Mouse (Mus musculus) adrenal gland, adult 2 months (tissue): ENCODE results near the gene Slc1a6. TPM values are rescaled to one million over a fixed set of nuclear protein-coding genes. Genes with fewer than 3 reads are reported as not detected.
A peak's percentile ranks its signal among the peaks of the same experiment; 100 is the strongest.
"Not testable (repeated sequence)": the region's sequence is repeated elsewhere in the genome, so short reads cannot be mapped to it uniquely, and the experiment has no call there.

Source experiments
- DNase-seq: peaks from one replicate; pipeline ENCODE4 v3.0.0; 2021
- long read RNA-seq: library from polyadenylated mRNA; stranded (forward); transcript quantifications from one replicate; pipeline ENCODE4 v2.0.0, GENCODE M21; 2021
- polyA plus RNA-seq: library from polyadenylated mRNA; depleted of rRNA; stranded (reverse); fragments of >200 nt; gene quantifications from 2 replicates; pipeline ENCODE4 v1.2.3, GENCODE M21; 2012; rRNA removed
- total RNA-seq, 2 experiments: library from RNA; stranded (reverse); gene quantifications; 2 replicates each; pipeline ENCODE4 v1.2.3; 2021

The Slc1a6 gene
- total RNA-seq (under 1 TPM in 1 of 2 experiments, not detected in 1; 0.21 TPM), polyA plus RNA-seq (0.04 and 0.57 TPM in 2 replicates)
- long read RNA-seq = 0 reads

GRCm38 (mm10) chr10:78779981-78780651 lies at the start of gene Slc1a6:
Gene Slc1a6, plus strand, starts transcription at chr10:78780496.
- peak; percentile 59 for DNase-seq

- DNase-seq = no peak
Measured at GRCm38 (mm10) chr10:78739821-78740220, 40.5 kb upstream of the Slc1a6 start.

- DNase-seq = no peak
Measured at GRCm38 (mm10) chr10:78743721-78744120, 36.6 kb upstream of the Slc1a6 start.

- DNase-seq = no peak
Measured at GRCm38 (mm10) chr10:78745453-78746232, 34.7 kb upstream of the Slc1a6 start.

GRCm38 (mm10) chr10:78747035-78747721 lies 33.1 kb upstream of the Slc1a6 start:
- peak; percentile 24 for DNase-seq

- no peak for DNase-seq
Measured at GRCm38 (mm10) chr10:78748161-78748560, 32.1 kb upstream of the Slc1a6 start.

- DNase-seq = no peak
Measured at GRCm38 (mm10) chr10:78748946-78749345, 31.4 kb upstream of the Slc1a6 start.

- peak; percentile 71 for DNase-seq
Measured at GRCm38 (mm10) chr10:78752452-78753191, 27.7 kb upstream of the Slc1a6 start, which contains the start of gene Ccdc105. Gene Ccdc105, minus strand, starts transcription at chr10:78753065.

GRCm38 (mm10) chr10:78756021-78756420 lies 24.3 kb upstream of the Slc1a6 start:
- peak; percentile 44 for DNase-seq

GRCm38 (mm10) chr10:78765570-78765969 lies 14.7 kb upstream of the Slc1a6 start:
- DNase-seq = no peak

- no peak for DNase-seq
Measured at GRCm38 (mm10) chr10:78775830-78776229, 4.5 kb upstream of the Slc1a6 start.

GRCm38 (mm10) chr10:78779527-78779926 lies 769 bp upstream of the Slc1a6 start:
- DNase-seq = peak; percentile 1

GRCm38 (mm10) chr10:78787566-78788087 lies 7.3 kb downstream of the Slc1a6 start:
- DNase-seq = peak; percentile 86

- no peak for DNase-seq
Measured at GRCm38 (mm10) chr10:78790561-78790960, 10.3 kb downstream of the Slc1a6 start.

- no peak for DNase-seq
Measured at GRCm38 (mm10) chr10:78801449-78801848, 21.2 kb downstream of the Slc1a6 start.

- no peak for DNase-seq
Measured at GRCm38 (mm10) chr10:78812358-78813060, 32.2 kb downstream of the Slc1a6 start.

GRCm38 (mm10) chr10:78840456-78840855 lies 60.2 kb downstream of the Slc1a6 start:
- DNase-seq = not testable (repeated sequence)

GRCm38 (mm10) chr10:78852066-78852465 lies 71.8 kb downstream of the Slc1a6 start, which contains the start of gene Olfr1356:
Gene Olfr1356, minus strand, starts transcription at chr10:78852166.
- DNase-seq = no peak
